Mouse (Mus musculus) liver, embryonic 12.5 days (tissue): Measurements from ENCODE around the gene Rpl35a. TPM values are rescaled to one million over a fixed set of nuclear protein-coding genes. Genes with fewer than 3 reads are reported as not detected.
A peak's percentile ranks its signal among the peaks of the same experiment; 100 is the strongest.
"Not testable (repeated sequence)": the region's sequence is repeated elsewhere in the genome, so short reads cannot be mapped to it uniquely, and the experiment has no call there.

Experiments
- ATAC-seq: fragments of 200-750 bp; cut with Nextera tagmentation; 2 replicates; pipeline ENCODE4 v1.8.0; 2017; ENCODE audit warnings: moderate number of reproducible peaks, mild to moderate bottlenecking, moderate library complexity
- H3K27ac ChIP-seq: fragments of 300-500 bp; sonication (generic); 2 replicates; pipeline ENCODE4 v1.5.1; 2016; ENCODE audit warnings: mild to moderate bottlenecking
- H3K27me3 ChIP-seq: fragments of 300-500 bp; sonication (generic); replicated peaks from 2 replicates; pipeline ENCODE4 v1.6.1; 2016; ENCODE audit warnings: mild to moderate bottlenecking, moderate library complexity
- H3K36me3 ChIP-seq: fragments of 300-500 bp; sonication (generic); 2 replicates; pipeline ENCODE4 v1.6.1; 2016; ENCODE audit warnings: mild to moderate bottlenecking, moderate library complexity
- H3K4me1 ChIP-seq: fragments of 300-500 bp; sonication (generic); 2 replicates; pipeline ENCODE4 v1.6.1; 2016
- H3K4me2 ChIP-seq: fragments of 300-500 bp; sonication (generic); 2 replicates; pipeline ENCODE4 v1.6.1; 2016; ENCODE audit warnings: mild to moderate bottlenecking, moderate library complexity
- H3K4me3 ChIP-seq: fragments of 300-500 bp; sonication (generic); 2 replicates; pipeline ENCODE4 v1.5.1; 2016; ENCODE audit warnings: mild to moderate bottlenecking, moderate library complexity
- H3K9ac ChIP-seq: fragments of 300-500 bp; sonication (generic); 2 replicates; pipeline ENCODE4 v1.6.1; 2016; ENCODE audit warnings: mild to moderate bottlenecking, moderate library complexity
- H3K9me3 ChIP-seq: fragments of 300-500 bp; sonication (generic); replicated peaks from 2 replicates; pipeline ENCODE4 v1.6.1; 2016; ENCODE audit warnings: mild to moderate bottlenecking, moderate library complexity
- WGBS: fragments of 180-500 bp; shearing (Covaris S2); methylation state at CpG from one replicate; pipeline ENCODE4 v1.1.7; 2016; ENCODE audit not compliant: insufficient replicate concordance; 5-methylcytosine and 5-hydroxymethylcytosine counted together
- polyA plus RNA-seq: library from polyadenylated mRNA; unstranded; fragments of >200 nt; fragmentation: Nextera tagmentation; extraction: Ambion mirVana; gene quantifications from 2 replicates; pipeline ENCODE4 v1.2.1, GENCODE M21; 2016

The Rpl35a gene
- polyA plus RNA-seq, 1 experiment from 2014 or later, result 937 TPM

DNA sequence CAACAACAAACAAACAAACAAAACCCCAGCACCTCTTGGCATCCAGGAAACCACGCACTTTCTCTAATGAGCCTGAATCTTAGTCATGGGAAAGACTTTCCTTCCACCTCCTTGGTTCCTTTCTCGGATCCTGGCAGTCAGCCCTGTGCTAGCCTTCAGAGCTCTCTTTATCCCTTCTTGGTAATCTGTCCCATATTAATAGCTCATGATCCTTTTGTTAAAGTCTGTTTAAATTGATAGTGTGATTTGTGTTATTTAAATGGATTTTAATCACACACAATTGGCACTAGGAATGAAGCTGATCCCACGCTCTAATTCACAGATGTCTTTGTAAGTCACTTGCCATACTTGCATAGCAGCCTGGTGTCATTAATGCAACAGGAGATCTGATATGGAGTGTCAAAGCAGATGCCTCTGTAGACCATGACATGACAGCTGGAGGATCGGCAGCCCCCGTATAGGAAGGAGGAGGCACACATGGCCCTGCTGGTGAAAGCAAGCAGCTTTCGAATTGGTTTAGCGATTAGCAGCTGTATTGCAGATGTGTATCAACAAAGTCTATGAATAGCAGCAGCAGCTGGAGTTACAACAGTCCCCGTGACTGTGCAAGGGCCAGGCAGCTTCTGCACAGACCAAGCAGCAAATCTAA is 31.7 kb upstream of the Rpl35a start:
- 60% methylated on average over 8 of the region's 8 CpGs for WGBS
- no peaks in the 10 kb centered on the region for H3K9me3 ChIP-seq
- no peak for ATAC-seq
- H3K27ac ChIP-seq, result no peak overlapping the region
- no peaks in the 10 kb centered on the region for H3K4me1 ChIP-seq
- no peaks in the 10 kb centered on the region for H3K27me3 ChIP-seq
- H3K4me3 ChIP-seq, result no peak overlapping the region
- H3K36me3 ChIP-seq, result no peaks in the 10 kb centered on the region
- H3K4me2 ChIP-seq, result no peak overlapping the region
- H3K9ac ChIP-seq, result no peak overlapping the region

DNA sequence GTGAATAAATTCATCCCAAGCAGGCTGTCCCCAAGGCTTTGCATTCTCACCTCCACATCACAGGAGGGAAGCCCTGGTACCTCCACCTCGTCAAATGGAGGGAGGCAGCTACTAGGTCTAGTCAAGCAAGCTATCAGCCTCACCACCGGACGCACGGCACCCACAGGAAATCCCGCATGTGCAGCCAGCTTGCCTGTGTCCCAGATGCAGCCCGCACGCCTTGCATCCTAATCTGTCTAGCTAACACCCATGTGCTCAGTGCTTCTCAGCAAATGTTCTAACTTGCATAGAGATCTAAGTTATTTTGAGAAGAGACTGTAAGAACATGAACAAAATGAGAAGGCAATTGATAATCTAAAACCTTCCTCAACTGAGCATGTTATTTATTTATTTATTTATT is 29.9 kb upstream of the Rpl35a start:
- no peak overlapping the region for H3K27ac ChIP-seq
- no peak overlapping the region for H3K9ac ChIP-seq
- no peaks in the 10 kb centered on the region for H3K36me3 ChIP-seq
- H3K9me3 ChIP-seq, result no peaks in the 10 kb centered on the region
- WGBS, result 49% methylated on average over 7 of the region's 7 CpGs
- H3K4me1 ChIP-seq, result no peaks in the 10 kb centered on the region
- H3K27me3 ChIP-seq, result no peaks in the 10 kb centered on the region
- ATAC-seq, result no peak
- H3K4me2 ChIP-seq, result no peak overlapping the region
- no peak overlapping the region for H3K4me3 ChIP-seq

DNA sequence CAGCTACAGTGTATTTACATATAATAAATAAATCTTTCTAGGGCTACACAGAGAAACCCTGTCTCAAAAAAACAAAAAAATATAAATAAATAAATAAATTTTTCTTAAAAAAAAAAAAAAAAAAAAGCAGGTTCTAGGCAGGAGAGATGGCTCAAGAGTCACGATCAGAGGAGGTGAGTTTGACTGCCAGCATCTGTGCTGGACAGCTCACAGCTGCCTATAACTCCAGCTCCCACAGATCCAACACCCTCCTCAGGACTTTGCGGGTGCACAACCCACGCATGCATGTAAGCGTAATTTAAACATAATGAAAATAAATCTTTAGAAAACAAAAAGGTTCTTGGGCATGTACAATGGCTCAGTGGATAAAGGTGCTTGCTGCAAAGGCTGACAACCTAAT is 20.2 kb upstream of the Rpl35a start:
- Histone ChIP-seq H3K9ac (no peak overlapping the region), H3K27ac (no peak overlapping the region), H3K4me3 (no peak overlapping the region), H3K27me3 (no peaks in the 10 kb centered on the region), H3K9me3 (no peaks in the 10 kb centered on the region), H3K4me2 (no peak overlapping the region), H3K36me3 (no peaks in the 10 kb centered on the region), H3K4me1 (no peaks in the 10 kb centered on the region)
- ATAC-seq, result no peak
- 82% methylated on average over 4 of the region's 4 CpGs for WGBS

DNA sequence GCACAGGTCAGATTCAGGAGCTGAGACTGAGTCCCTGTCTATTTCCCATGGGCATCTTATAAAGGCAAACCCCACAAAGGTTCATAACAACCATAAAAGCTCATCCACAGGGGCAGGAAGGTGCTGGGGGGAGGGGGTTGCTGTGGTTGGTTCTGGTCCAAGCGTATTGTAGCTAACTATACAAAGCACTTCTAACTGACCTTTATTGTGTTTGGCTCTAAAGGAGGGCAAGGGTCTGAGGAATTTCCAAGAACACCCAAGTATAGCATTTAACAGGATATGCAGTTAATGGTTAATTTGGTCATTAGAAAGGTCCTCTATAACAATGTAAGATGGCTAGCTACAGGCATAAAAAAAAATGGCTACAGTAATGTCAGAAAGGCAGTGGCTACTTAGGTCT is 13.6 kb upstream of the Rpl35a start:
- H3K4me3 ChIP-seq, result no peak overlapping the region
- no peaks in the 10 kb centered on the region for H3K9me3 ChIP-seq
- no peaks in the 10 kb centered on the region for H3K27me3 ChIP-seq
- no peaks in the 10 kb centered on the region for H3K36me3 ChIP-seq
- 61% methylated on average over 1 of the region's 1 CpGs for WGBS
- H3K9ac ChIP-seq, result no peak overlapping the region
- no peak for ATAC-seq
- H3K27ac ChIP-seq, result no peak overlapping the region
- H3K4me1 ChIP-seq, result 0 out of 2 replicates have a peak, but pooled peaks cover 4% of the 10 kb centered on the region
- H3K4me2 ChIP-seq, result no peak overlapping the region

DNA sequence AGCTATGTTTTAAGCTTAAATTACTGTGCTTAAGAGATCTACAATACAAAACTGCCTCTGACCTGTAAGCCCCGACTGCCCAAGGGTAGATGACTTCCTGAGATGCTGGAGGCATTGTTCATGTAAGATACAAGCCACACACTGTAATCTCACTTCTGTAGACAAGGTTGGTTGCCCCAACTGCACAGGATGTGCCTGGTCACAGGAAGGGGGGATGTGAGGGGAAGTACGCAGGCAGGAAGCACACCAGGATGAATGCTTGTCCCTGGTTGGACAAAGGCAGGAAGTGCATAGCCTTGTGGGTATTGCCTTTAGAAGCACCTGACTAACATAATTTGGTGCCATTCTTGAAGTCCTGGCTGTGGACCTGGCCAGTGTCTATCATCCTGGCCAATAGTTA is 13.0 kb upstream of the Rpl35a start:
- Histone ChIP-seq H3K27ac (no peak overlapping the region), H3K4me2 (no peak overlapping the region)
- no peak for ATAC-seq

DNA sequence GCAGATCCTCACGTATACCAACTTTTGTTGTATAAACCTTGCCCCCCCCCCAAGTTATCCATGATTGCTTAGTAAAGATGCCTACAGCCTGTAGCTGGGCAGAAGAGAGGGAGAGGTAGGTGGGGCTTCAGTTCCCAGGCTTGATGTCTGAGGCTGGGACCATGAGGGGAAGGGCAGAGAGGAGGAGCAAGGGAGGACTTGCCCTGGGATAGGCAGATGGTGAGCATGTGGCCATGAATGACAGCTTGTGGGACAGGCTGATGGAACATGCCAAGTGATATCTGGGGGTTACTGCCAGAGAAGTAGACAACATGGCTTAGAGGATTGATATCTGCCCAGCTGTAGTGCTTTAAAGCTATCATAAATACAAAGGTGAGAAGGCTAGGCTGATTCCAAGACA is 8.2 kb upstream of the Rpl35a start:
- Histone ChIP-seq H3K9ac (no peak overlapping the region), H3K4me1 (no peaks in the 10 kb centered on the region), H3K4me3 (no peak overlapping the region), H3K27ac (no peak overlapping the region), H3K4me2 (no peak overlapping the region), H3K27me3 (no peaks in the 10 kb centered on the region), H3K9me3 (no peaks in the 10 kb centered on the region), H3K36me3 (no peaks in the 10 kb centered on the region)
- ATAC-seq, result no peak
- WGBS, result 74% methylated on average over 1 of the region's 1 CpGs

More for the DNA sequence above, 13.0 kb upstream of the Rpl35a start:
- Histone ChIP-seq H3K4me3 (no peak overlapping the region), H3K9ac (no peak overlapping the region), H3K36me3 (no peaks in the 10 kb centered on the region), H3K4me1 (0 out of 2 replicates have a peak, but pooled peaks cover 4% of the 10 kb centered on the region), H3K9me3 (no peaks in the 10 kb centered on the region), H3K27me3 (no peaks in the 10 kb centered on the region)
- 34% methylated on average over 2 of the region's 2 CpGs for WGBS

DNA sequence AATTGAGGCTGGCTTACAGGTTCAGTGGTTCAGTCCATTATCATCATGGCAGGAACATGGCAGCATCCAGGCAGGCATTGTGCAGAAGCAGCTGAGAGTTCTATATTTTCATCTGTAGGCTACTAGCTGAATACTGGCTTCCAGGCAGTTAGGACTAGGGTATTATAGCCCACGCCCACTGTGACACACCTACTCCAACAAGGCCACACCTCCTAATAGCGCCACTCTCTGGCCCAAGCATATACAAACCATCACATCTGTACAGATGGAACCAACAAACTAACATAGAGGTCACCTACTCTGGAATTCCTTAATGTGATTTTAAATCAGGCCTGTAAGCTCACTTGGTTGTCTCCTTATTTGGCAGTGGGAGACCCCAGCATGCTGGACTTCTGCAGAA is 7.6 kb upstream of the Rpl35a start:
- Histone ChIP-seq H3K9ac (no peak overlapping the region), H3K27ac (no peak overlapping the region), H3K4me2 (no peak overlapping the region), H3K9me3 (no peaks in the 10 kb centered on the region), H3K36me3 (no peaks in the 10 kb centered on the region), H3K4me1 (no peaks in the 10 kb centered on the region), H3K4me3 (no peak overlapping the region), H3K27me3 (no peaks in the 10 kb centered on the region)
- ATAC-seq, result no peak
- 70% methylated on average over 2 of the region's 2 CpGs for WGBS

DNA sequence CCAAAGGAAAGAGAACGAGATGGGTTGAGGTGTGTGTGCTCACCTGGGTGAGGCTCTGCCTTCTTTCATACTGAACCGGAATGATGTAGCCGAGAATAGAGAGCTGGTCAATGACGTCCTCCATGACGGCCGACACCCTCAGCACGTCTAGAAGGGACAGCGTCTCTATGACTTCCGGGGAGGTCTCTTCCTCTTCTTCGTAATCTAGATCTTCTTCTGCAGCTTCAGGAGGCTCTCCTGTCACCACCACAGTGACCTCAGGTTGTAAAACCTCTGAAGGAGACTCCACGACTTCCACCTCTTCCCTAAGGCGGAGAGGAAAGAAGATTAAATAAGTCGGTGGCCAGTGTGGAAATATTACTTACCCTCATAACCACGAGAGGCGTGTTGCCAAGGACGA is 6.4 kb upstream of the Rpl35a start:
- Histone ChIP-seq H3K27me3 (no peaks in the 10 kb centered on the region), H3K4me1 (no peaks in the 10 kb centered on the region), H3K9me3 (no peaks in the 10 kb centered on the region), H3K36me3 (no peaks in the 10 kb centered on the region), H3K9ac (no peak overlapping the region), H3K4me2 (peak overlapping the region; percentile 33), H3K4me3 (peak overlapping the region; percentile 17), H3K27ac (no peak overlapping the region)
- 61% methylated on average over 16 of the region's 16 CpGs for WGBS
- ATAC-seq, result no peak

DNA sequence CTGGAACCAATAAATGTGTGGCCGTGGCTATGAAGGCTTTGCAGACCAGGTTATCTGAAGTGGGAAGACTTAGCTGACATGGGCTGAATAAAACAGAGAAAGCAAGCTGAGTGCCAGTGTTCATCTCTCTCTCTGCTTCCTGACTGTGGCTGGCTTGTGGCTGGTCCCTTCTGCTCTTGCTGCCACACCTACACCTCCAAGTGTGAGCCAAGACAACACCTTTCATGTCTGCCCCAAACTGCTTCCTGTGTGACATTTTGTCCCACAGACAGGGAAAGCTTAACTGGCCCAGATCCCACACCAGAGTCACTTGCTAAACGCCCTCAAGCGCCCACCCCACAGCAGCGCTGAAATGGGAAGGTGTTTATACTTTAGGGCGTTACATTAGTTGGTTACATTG is 3.1 kb upstream of the Rpl35a start:
- no peak overlapping the region for H3K4me2 ChIP-seq
- no peak overlapping the region for H3K4me3 ChIP-seq
- no peak for ATAC-seq
- H3K9me3 ChIP-seq, result no peaks in the 10 kb centered on the region
- H3K9ac ChIP-seq, result no peak overlapping the region
- H3K4me1 ChIP-seq, result peaks cover 9% of the 10 kb centered on the region
- H3K36me3 ChIP-seq, result peaks cover 7% of the 10 kb centered on the region
- H3K27me3 ChIP-seq, result no peaks in the 10 kb centered on the region
- 61% methylated on average over 5 of the region's 5 CpGs for WGBS
- H3K27ac ChIP-seq, result no peak overlapping the region

DNA sequence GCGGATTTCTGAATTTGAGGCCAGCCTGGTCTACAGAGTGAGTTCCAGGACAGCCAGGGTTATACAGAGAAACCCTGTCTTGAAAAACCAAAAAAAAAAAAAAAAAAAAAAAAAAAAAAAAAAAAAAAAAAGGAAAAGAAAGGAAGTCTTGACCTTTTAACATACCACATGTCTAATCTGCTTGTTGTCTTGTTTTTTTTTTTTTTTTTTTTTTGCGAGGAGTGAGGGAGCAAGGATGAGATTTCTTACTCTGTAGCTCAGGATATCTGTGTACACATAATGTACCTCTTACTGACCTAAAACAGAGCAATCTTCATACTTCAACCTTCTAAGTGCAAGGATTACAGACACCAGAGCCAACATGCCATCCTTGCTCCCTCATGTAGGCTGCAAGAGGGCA is 1.3 kb upstream of the Rpl35a start:
- WGBS, result 67% methylated on average over 2 of the region's 2 CpGs
- H3K36me3 ChIP-seq, result peaks cover 25% of the 10 kb centered on the region
- H3K4me3 ChIP-seq, H3K27ac ChIP-seq, H3K27me3 ChIP-seq, H3K9ac ChIP-seq, ATAC-seq, H3K4me2 ChIP-seq, H3K9me3 ChIP-seq: not testable (repeated sequence)
- H3K4me1 ChIP-seq, result peaks cover 27% of the 10 kb centered on the region

DNA sequence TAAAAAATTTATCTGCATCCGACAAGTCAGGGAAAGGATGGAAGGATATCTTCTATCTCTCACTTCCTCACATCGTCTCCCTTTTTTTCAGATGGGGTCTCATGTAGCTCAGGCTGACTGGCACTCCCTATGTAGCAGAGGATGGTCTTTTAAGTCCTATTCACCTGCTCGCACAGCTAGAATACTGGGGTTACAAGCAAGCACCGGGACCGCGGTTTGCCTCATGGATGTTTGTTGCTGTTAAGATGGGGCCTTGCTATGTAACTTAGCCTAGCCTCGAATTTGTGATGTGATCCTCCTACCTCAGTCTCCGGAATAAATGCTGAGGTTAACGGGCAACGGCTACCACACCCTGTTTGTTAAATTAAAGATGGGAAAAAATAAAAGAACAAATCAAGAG is 598 bp upstream of the Rpl35a start:
- H3K27me3 ChIP-seq, result no peaks in the 10 kb centered on the region
- peak overlapping the region; percentile 90 for H3K4me3 ChIP-seq
- no peaks in the 10 kb centered on the region for H3K9me3 ChIP-seq
- H3K36me3 ChIP-seq, result peaks cover 32% of the 10 kb centered on the region
- H3K4me1 ChIP-seq, result peaks cover 33% of the 10 kb centered on the region
- H3K4me2 ChIP-seq, result peak overlapping the region; percentile 70
- 17% methylated on average over 10 of the region's 10 CpGs for WGBS
- H3K27ac ChIP-seq, result no peak overlapping the region
- ATAC-seq, result 0 out of 2 replicates have a peak, but pooled peaks have one; percentile 16
- peak overlapping the region; percentile 8; the same call in 1 of the 2 replicates for H3K9ac ChIP-seq

DNA sequence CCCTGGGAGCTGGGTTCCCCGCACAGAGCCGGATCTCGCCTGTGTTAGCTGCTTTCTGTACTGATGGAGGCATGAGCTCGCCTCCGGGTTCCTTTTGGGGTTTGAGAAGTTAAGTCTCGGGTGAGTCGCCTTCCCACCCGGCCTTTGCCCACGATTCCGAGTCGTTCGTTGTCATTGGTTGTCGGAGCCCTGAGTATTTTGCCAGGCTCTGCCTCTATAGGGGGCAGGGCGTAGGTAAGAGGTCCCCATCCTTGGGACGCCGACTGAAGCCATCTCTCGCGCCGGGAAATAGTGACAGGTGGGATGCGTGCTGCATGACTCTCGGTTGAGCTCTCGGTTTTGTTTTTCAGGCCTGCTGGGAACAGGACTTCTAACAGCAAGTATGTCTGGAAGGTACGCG is 533 bp downstream of the Rpl35a start:
- Histone ChIP-seq H3K9ac (peak overlapping the region; percentile 88), H3K36me3 (peaks cover 36% of the 10 kb centered on the region), H3K4me2 (peak overlapping the region; percentile 70), H3K9me3 (no peaks in the 10 kb centered on the region), H3K4me3 (peak overlapping the region; percentile 90), H3K27ac (peak overlapping the region; percentile 90), H3K27me3 (no peaks in the 10 kb centered on the region), H3K4me1 (peaks cover 44% of the 10 kb centered on the region)
- WGBS, result under 1% methylated on average over 24 of the region's 24 CpGs
- peak; percentile 48 for ATAC-seq

DNA sequence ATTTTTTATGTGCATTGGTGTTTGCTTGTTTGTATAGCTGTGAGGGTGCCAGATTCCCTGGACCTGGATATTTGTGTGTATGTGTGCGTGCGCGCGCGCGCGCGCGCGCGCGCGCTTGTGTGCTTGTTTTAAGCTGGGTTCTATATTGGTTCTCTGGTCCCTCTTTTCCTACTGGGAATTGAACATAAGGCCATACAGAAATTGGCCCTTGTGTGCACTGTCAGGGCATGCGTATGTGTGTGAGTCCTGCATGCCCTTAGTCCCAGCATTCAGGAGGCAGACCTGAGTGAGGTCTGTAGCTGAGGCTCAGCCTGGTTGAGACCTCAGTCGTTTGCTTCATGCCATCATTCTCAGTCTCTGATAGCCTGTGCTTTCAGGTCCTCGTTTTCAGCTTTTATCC is 1.8 kb downstream of the Rpl35a start:
- WGBS, result 72% methylated on average over 16 of the region's 16 CpGs
- Histone ChIP-seq H3K27me3 (no peaks in the 10 kb centered on the region), H3K36me3 (peaks cover 36% of the 10 kb centered on the region), H3K27ac (peak overlapping the region; percentile 57), H3K4me2 (peak overlapping the region; percentile 70), H3K4me3 (peak overlapping the region; percentile 90), H3K9me3 (no peaks in the 10 kb centered on the region), H3K9ac (peak overlapping the region; percentile 88), H3K4me1 (peaks cover 53% of the 10 kb centered on the region)
- no peak for ATAC-seq
